Mouse (Mus musculus): ENCODE results near the gene Olfr112. TPM values are rescaled to one million over a fixed set of nuclear protein-coding genes. Genes with fewer than 3 reads are reported as not detected.
"Not testable (repeated sequence)": the region's sequence is repeated elsewhere in the genome, so short reads cannot be mapped to it uniquely, and the experiment has no call there.

Gene Olfr112
- polyA plus RNA-seq, 1 experiment from 2014 or later: not detected

- not testable (repeated sequence) for H3K36me3 ChIP-seq (ENCODE audit: control insufficient read depth, insufficient read depth, low read length); ATAC-seq (replicated peaks; ENCODE audit: low FRiP score); H3K9me3 ChIP-seq (ENCODE audit: control insufficient read depth, low read length); DNase-seq (ENCODE audit: low spot score); H3K4me2 ChIP-seq (ENCODE audit: low read depth, low read length, severe bottlenecking); H3K4me3 ChIP-seq (ENCODE audit: low read depth, low read length); H3K4me1 ChIP-seq (replicated peaks; ENCODE audit: control insufficient read depth, insufficient read depth, low read length); H3K27ac ChIP-seq (ENCODE audit: low read depth, low read length); H3K9ac ChIP-seq (ENCODE audit: low read length); H3K27me3 ChIP-seq (ENCODE audit: control insufficient read depth, insufficient read depth, low read length)
- 76% methylated on average over 1 of the region's 1 CpGs for WGBS
Observed at GRCm38 (mm10) chr17:37525427-37525826, 43.8 kb downstream of the Olfr112 start.

GRCm38 (mm10) chr17:37524612-37525011, 44.6 kb downstream of the Olfr112 start:
- H3K9ac ChIP-seq (ENCODE audit: low read length); H3K27me3 ChIP-seq (ENCODE audit: control insufficient read depth, insufficient read depth, low read length); H3K4me1 ChIP-seq (replicated peaks; ENCODE audit: control insufficient read depth, insufficient read depth, low read length); H3K4me2 ChIP-seq (ENCODE audit: low read depth, low read length, severe bottlenecking); DNase-seq (ENCODE audit: low spot score); ATAC-seq (replicated peaks; ENCODE audit: low FRiP score); H3K27ac ChIP-seq (ENCODE audit: low read depth, low read length); H3K4me3 ChIP-seq (ENCODE audit: low read depth, low read length); H3K36me3 ChIP-seq (ENCODE audit: control insufficient read depth, insufficient read depth, low read length); H3K9me3 ChIP-seq (ENCODE audit: control insufficient read depth, low read length): not testable (repeated sequence)

Other genes starting within 250 kb of the Olfr112 start
- not detected in 2 replicates for gene Olfr103, start 229.8 kb downstream of the Olfr112 start, polyA plus RNA-seq (2014; fragmentation: Nextera tagmentation; extraction: Ambion mirVana)
- gene Olfr104-ps, start 209.9 kb downstream of the Olfr112 start, polyA plus RNA-seq (2014; fragmentation: Nextera tagmentation; extraction: Ambion mirVana): not detected in 2 replicates
- not detected in 2 replicates for gene Olfr105-ps, start 190.4 kb downstream of the Olfr112 start, polyA plus RNA-seq (2014; fragmentation: Nextera tagmentation; extraction: Ambion mirVana)
- gene Olfr106-ps, start 179.1 kb downstream of the Olfr112 start, polyA plus RNA-seq (2014; fragmentation: Nextera tagmentation; extraction: Ambion mirVana): not detected in 2 replicates
- gene Olfr107, start 170.2 kb downstream of the Olfr112 start, polyA plus RNA-seq (2014; fragmentation: Nextera tagmentation; extraction: Ambion mirVana): not detected in 2 replicates
- gene Olfr108, start 124.0 kb downstream of the Olfr112 start, polyA plus RNA-seq (2014; fragmentation: Nextera tagmentation; extraction: Ambion mirVana): not detected in 2 replicates
- gene Olfr109, start 110.5 kb downstream of the Olfr112 start, polyA plus RNA-seq (2014; fragmentation: Nextera tagmentation; extraction: Ambion mirVana): not detected in 2 replicates
- gene H2-M2, start 85.9 kb downstream of the Olfr112 start, polyA plus RNA-seq (2014; fragmentation: Nextera tagmentation; extraction: Ambion mirVana): not detected in 2 replicates
- not detected in 2 replicates for gene Olfr110, start 77.0 kb downstream of the Olfr112 start, polyA plus RNA-seq (2014; fragmentation: Nextera tagmentation; extraction: Ambion mirVana)
- gene Olfr111, start 61.4 kb downstream of the Olfr112 start, polyA plus RNA-seq (2014; fragmentation: Nextera tagmentation; extraction: Ambion mirVana): not detected in 2 replicates
- not detected in 2 replicates for gene Olfr113, start 8.2 kb upstream of the Olfr112 start, polyA plus RNA-seq (2014; fragmentation: Nextera tagmentation; extraction: Ambion mirVana)
- gene Olfr114, start 23.3 kb upstream of the Olfr112 start, polyA plus RNA-seq (2014; fragmentation: Nextera tagmentation; extraction: Ambion mirVana): not detected in 2 replicates
- gene Olfr115, start 57.7 kb upstream of the Olfr112 start, polyA plus RNA-seq (2014; fragmentation: Nextera tagmentation; extraction: Ambion mirVana): not detected in 2 replicates
- not detected in 2 replicates for gene Olfr116, start 57.7 kb upstream of the Olfr112 start, polyA plus RNA-seq (2014; fragmentation: Nextera tagmentation; extraction: Ambion mirVana)
- gene Olfr117, start 94.3 kb upstream of the Olfr112 start, polyA plus RNA-seq (2014; fragmentation: Nextera tagmentation; extraction: Ambion mirVana): not detected in 2 replicates
- not detected in 2 replicates for gene Olfr118, start 97.5 kb upstream of the Olfr112 start, polyA plus RNA-seq (2014; fragmentation: Nextera tagmentation; extraction: Ambion mirVana)
- not detected in 2 replicates for gene Olfr119, start 127.1 kb upstream of the Olfr112 start, polyA plus RNA-seq (2014; fragmentation: Nextera tagmentation; extraction: Ambion mirVana)
- gene Olfr120, start 152.4 kb upstream of the Olfr112 start, polyA plus RNA-seq (2014; fragmentation: Nextera tagmentation; extraction: Ambion mirVana): not detected in 2 replicates
- gene Olfr121, start 179.4 kb upstream of the Olfr112 start, polyA plus RNA-seq (2014; fragmentation: Nextera tagmentation; extraction: Ambion mirVana): not detected in 2 replicates
- gene Olfr122, start 199.2 kb upstream of the Olfr112 start, polyA plus RNA-seq (2014; fragmentation: Nextera tagmentation; extraction: Ambion mirVana): not detected in 2 replicates
- gene Olfr123, start 224.1 kb upstream of the Olfr112 start, polyA plus RNA-seq (2014; fragmentation: Nextera tagmentation; extraction: Ambion mirVana): not detected in 2 replicates
- not detected in 2 replicates for gene Olfr124, start 230.4 kb upstream of the Olfr112 start, polyA plus RNA-seq (2014; fragmentation: Nextera tagmentation; extraction: Ambion mirVana)